Mouse (Mus musculus) thymus, postnatal 25 days (tissue): ENCODE measurements around the gene 4930435E12Rik.

Source experiments
- DNase-seq: peaks from one replicate; pipeline ENCODE4 v3.0.0; 2022

The 4930435E12Rik gene

DNA sequence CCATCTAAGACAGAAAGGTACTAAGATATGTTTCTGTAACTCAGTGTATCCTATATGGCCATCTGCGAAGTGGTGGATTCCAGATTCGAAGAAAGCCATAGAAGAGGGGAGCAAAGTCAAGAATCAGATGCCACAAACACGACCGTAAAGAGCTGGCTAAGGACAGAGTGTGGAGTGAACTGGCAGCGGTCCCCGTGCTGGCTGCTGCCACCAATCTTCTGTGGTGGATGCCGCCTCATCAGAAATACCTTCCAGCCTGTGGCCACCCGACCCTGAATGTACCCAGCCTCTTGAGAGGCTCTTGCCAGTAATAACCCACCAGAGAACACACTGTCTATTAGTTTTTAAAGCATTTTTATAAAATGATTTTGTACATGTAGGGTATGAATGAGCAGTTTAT, 60.2 kb downstream of the 4930435E12Rik start:
- no peak for DNase-seq

GRCm38 (mm10) chr16:38767761-38768160, 60.8 kb downstream of the 4930435E12Rik start:
- no peak for DNase-seq

DNA sequence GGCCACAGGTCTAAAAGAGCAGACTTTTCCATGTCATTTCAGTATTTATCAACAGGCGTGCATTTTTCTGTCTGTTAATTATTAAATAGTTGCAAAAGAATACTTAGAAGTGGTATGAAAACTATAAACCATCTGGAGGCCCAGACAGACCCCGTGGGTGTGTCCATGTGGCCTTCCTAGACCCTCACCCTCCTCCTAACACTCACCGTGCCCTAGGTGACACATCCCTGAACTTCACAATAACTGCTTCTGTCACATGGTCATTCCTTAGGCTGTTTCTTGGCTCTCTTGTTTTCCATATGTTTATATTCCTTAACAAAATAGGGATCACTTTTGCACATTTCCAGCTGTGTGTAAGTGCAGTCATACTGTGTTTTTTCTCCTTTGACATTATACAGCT, 61.9 kb downstream of the 4930435E12Rik start:
- DNase-seq: no peak

DNA sequence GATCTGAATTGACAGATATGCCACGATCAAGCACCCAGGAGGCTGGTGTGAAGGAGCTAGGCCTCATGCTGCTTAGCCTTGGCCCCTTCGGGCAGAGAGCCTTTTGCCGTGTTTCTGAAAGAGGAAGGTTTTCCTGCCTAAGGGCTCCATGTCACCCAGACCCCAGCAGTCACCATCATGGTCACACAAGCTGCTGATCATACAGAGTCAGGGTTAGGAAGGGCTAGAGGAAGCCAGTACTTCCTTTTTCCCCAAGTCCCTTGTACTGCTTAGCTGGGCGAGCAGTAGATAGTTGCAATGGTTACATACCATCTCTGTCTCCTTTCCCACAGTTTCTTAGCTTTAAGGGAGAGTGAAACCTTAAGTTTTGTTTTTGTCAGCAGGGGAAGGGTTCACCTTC, 65.0 kb downstream of the 4930435E12Rik start:
- DNase-seq: no peak

- DNase-seq: no peak
Observed at GRCm38 (mm10) chr16:38762401-38762800, 66.1 kb downstream of the 4930435E12Rik start.
